Mouse (Mus musculus) stomach, postnatal 0 days (tissue): Measurements from ENCODE around the gene Necab3. TPM values are rescaled to one million over a fixed set of nuclear protein-coding genes. Genes with fewer than 3 reads are reported as not detected.
A peak's percentile ranks its signal among the peaks of the same experiment; 100 is the strongest.

Experiments
- ATAC-seq: fragments of 200-750 bp; cut with Nextera tagmentation; 2 replicates; pipeline ENCODE4 v1.8.0; 2017; ENCODE audit not compliant: low FRiP score, low TSS enrichment
- DNase-seq: peaks from one replicate; pipeline ENCODE4 v3.0.0-alpha.2; 2016; ENCODE audit warnings: low spot score
- H3K27ac ChIP-seq: fragments of 300-500 bp; sonication (generic); replicated peaks from 2 replicates; pipeline ENCODE4 v1.5.1; 2014; ENCODE audit warnings: mild to moderate bottlenecking, control low read depth
- H3K27me3 ChIP-seq: fragments of 300-500 bp; sonication (generic); 2 replicates; pipeline ENCODE4 v1.6.1; 2014; ENCODE audit warnings: low read length; ENCODE audit not compliant: control insufficient read depth, insufficient read depth
- H3K36me3 ChIP-seq: fragments of 300-500 bp; sonication (generic); 2 replicates; pipeline ENCODE4 v1.6.1; 2014; ENCODE audit warnings: low read length, mixed read lengths; ENCODE audit not compliant: control insufficient read depth, insufficient read depth
- H3K4me1 ChIP-seq: fragments of 300-500 bp; sonication (generic); replicated peaks from 2 replicates; pipeline ENCODE4 v1.6.1; 2014; ENCODE audit warnings: antibody characterized with exemption; ENCODE audit not compliant: control insufficient read depth, insufficient read depth
- H3K4me2 ChIP-seq: fragments of 300-500 bp; sonication (generic); replicated peaks from 2 replicates; pipeline ENCODE4 v1.6.1; 2014; ENCODE audit warnings: low read depth, mild to moderate bottlenecking, control low read depth, moderate library complexity
- H3K4me3 ChIP-seq: fragments of 300-500 bp; sonication (generic); 2 replicates; pipeline ENCODE4 v1.5.1; 2014; ENCODE audit warnings: low read depth, low read length, control low read depth
- H3K9ac ChIP-seq: fragments of 300-500 bp; sonication (generic); 2 replicates; pipeline ENCODE4 v1.6.1; 2014; ENCODE audit warnings: mild to moderate bottlenecking, low read length, control low read depth, mixed read lengths
- H3K9me3 ChIP-seq: fragments of 300-500 bp; sonication (generic); 2 replicates; pipeline ENCODE4 v1.6.1; 2016; ENCODE audit warnings: low read length; ENCODE audit not compliant: control insufficient read depth
- CTCF ChIP-seq: IDR thresholded peaks from 2 replicates; pipeline ENCODE4 v1.5.1; 2016; ENCODE audit warnings: antibody characterized with exemption, low read depth, mild to moderate bottlenecking, moderate library complexity
- EP300 ChIP-seq: optimal IDR thresholded peaks from 2 replicates; pipeline ENCODE3; 2016; ENCODE audit warnings: antibody characterized with exemption
- WGBS: fragments of 180-500 bp; shearing (Covaris S2); extraction: QIAGEN DNeasy Blood & Tissue Kit; methylation state at CpG from one replicate; pipeline ENCODE4 v1.1.7; 2014; 5-methylcytosine and 5-hydroxymethylcytosine counted together
- polyA plus RNA-seq: library from polyadenylated mRNA; unstranded; fragments of >200 nt; fragmentation: Nextera tagmentation; extraction: Ambion mirVana; gene quantifications from 2 replicates; pipeline ENCODE4 v1.2.1, GENCODE M21; 2015

Gene Necab3
- polyA plus RNA-seq, 1 experiment from 2014 or later: 0.70 TPM

DNA sequence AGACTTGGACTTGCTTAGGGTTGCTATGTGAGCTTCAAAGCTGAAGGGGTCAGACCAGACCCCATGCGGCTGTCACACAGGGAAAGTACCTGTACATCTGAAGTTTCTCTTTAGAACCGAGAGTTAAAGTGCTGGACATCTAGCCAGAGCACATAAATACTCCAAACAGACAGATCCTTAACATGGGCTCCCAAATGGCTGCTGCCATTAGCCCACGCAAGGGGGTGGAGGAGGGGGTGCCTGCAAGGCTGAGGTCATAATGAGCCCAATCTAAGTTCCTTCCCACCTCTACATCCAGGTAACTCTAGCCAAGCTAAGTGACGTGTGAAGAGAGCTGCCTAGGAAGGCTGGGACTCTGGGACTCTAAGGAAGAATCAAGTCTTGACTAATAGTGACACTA, 7.2 kb downstream of the Necab3 start, which contains the start of gene Actl10:
TSS of gene Actl10 (plus strand) at position 301 of the 400 bp plus-strand sequence.
- H3K27ac ChIP-seq: no peak within 1 kb of the TSS

DNA sequence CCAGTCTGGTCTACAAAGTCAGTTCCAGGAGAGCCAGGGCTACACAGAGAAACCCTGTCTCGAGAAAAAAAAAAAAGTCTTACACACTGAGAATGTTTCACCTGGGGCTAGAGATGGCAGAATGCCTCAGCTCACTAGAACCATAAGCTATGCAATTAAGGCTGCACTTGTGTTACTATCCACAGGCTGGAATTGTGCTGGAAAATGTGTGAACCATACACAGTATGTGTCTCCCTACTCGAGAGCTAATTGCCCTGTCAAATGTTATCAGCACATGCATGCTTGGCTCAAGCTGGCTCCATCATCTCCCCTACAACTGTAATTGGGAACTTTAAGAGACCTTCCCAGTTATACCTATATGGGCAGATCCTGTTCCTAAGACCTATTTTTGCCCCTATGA, 7.8 kb downstream of the Necab3 start:
- H3K4me3 ChIP-seq: no peak overlapping the region
- no peak for TF ChIP-seq CTCF
- no peak for TF ChIP-seq EP300
- ATAC-seq (no peak), DNase-seq (no peak)
- H3K4me1 ChIP-seq: peaks cover 10% of the 10 kb centered on the region; the same call in 1 of the 2 replicates
- no peak overlapping the region for H3K4me2 ChIP-seq
- H3K9ac ChIP-seq: no peak overlapping the region
- H3K27ac ChIP-seq: no peak overlapping the region
- WGBS: 86% methylated on average over 2 of the region's 2 CpGs
- H3K36me3 ChIP-seq: no peaks in the 10 kb centered on the region
- no peaks in the 10 kb centered on the region for H3K9me3 ChIP-seq
- H3K27me3 ChIP-seq: no peaks in the 10 kb centered on the region

More for the DNA sequence above, 7.2 kb downstream of the Necab3 start, which contains the start of gene Actl10:
- H3K4me2 ChIP-seq: peak within 1 kb of the TSS; percentile 47
- ATAC-seq (no peak), DNase-seq (no peak)
- H3K9me3 ChIP-seq: no peaks in the 10 kb centered on the region
- 84% methylated on average over 4 of the region's 4 CpGs for WGBS
- TF ChIP-seq CTCF (no peak), EP300 (no peak)
- H3K27me3 ChIP-seq: no peaks in the 10 kb centered on the region
- H3K9ac ChIP-seq: 0 out of 2 replicates have a peak within 1 kb of the TSS, but pooled peaks have one; percentile 23
- H3K4me1 ChIP-seq: peaks cover 10% of the 10 kb centered on the region; the same call in 1 of the 2 replicates
- H3K4me3 ChIP-seq: peak within 1 kb of the TSS; percentile 12; the same call in 1 of the 2 replicates
- no peaks in the 10 kb centered on the region for H3K36me3 ChIP-seq

GRCm38 (mm10) chr2:154549886-154550189, 8.9 kb downstream of the Necab3 start:
- no peak overlapping the region for H3K9ac ChIP-seq
- peak overlapping the region; percentile 76 for H3K4me2 ChIP-seq
- H3K36me3 ChIP-seq: no peaks in the 10 kb centered on the region
- H3K9me3 ChIP-seq: no peaks in the 10 kb centered on the region
- DNase-seq (no peak), ATAC-seq (no peak)
- TF ChIP-seq CTCF (no peak; the same call in 1 of the 2 replicates), EP300 (no peak)
- H3K27ac ChIP-seq: no peak overlapping the region
- WGBS: 19% methylated on average over 20 of the region's 20 CpGs
- peaks cover 10% of the 10 kb centered on the region; the same call in 1 of the 2 replicates for H3K4me1 ChIP-seq
- H3K4me3 ChIP-seq: peak overlapping the region; percentile 37
- no peaks in the 10 kb centered on the region for H3K27me3 ChIP-seq

DNA sequence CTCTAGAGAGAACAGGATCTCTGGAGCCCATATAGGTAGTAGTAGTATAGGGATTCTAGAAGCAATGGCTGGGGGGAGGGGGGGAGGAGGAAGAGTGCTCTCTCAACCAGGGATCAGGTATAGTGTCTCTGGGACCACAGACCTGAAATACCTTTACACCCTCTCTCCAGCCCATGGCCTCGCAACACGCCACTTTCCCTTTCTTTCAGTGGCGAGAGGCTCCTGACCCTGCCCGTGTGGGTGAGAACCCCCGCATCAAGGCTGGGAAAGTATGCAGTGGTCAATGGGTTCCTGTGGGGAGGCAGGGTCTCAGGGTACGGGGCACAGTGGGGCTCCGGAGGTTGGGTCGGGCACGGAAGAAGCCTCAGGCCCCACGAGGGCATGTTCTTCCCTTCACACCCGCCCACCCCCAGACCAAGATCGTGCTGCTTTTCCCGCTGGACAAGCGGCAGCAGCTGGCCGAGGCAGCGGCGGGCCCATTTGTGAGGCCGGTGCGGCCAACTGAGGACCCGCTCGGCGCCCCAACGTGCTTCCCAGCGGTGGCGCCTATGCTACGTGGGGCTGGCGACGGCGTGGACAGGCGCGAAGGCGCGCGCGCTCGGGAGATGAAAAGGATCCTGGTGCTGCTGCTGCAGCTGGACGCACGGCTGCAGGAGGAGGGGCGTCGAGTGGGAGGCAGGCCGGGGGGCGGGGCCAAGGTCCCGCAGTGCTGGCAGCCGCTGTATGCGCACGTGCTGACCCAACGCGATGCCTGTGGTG, 9.4 kb downstream of the Necab3 start:
- peak overlapping the region; percentile 76 for H3K4me2 ChIP-seq
- H3K36me3 ChIP-seq: no peaks in the 10 kb centered on the region
- WGBS: 5% methylated on average over 45 of the region's 48 CpGs
- peak overlapping the region; percentile 37 for H3K4me3 ChIP-seq
- H3K4me1 ChIP-seq: peaks cover 10% of the 10 kb centered on the region; the same call in 1 of the 2 replicates
- H3K9me3 ChIP-seq: no peaks in the 10 kb centered on the region
- H3K27ac ChIP-seq: no peak overlapping the region
- DNase-seq (peak; percentile 81), ATAC-seq (peak; percentile 58)
- TF ChIP-seq EP300: no peak
- TF ChIP-seq CTCF: no peak
- no peaks in the 10 kb centered on the region for H3K27me3 ChIP-seq
- H3K9ac ChIP-seq: peak overlapping the region; percentile 50

DNA sequence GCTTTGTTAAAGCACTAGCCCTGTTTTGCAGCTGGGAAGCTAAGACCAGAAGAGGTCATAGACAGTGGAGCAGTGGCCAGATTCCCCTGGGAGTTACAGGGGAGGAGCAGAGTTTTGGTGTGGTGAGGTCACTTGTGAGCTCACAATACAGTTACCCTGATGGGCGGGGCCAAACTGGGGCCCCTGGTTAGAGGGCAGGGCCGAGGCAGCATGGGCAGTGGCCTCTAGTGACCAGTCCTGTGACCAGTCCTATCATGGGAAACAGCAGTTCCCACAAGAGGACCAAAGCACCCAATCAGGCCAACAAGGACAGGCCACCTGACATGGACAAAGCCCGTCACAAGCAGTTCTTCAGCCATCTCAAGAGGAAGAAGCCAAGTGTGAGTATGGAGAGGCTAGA, 10.0 kb downstream of the Necab3 start:
- no peak overlapping the region for H3K4me2 ChIP-seq
- no peaks in the 10 kb centered on the region for H3K9me3 ChIP-seq
- no peaks in the 10 kb centered on the region for H3K36me3 ChIP-seq
- no peak overlapping the region for H3K4me3 ChIP-seq
- peaks cover 10% of the 10 kb centered on the region; the same call in 1 of the 2 replicates for H3K4me1 ChIP-seq
- no peak overlapping the region for H3K9ac ChIP-seq
- no peak for DNase-seq
- no peak for TF ChIP-seq CTCF
- no peak for TF ChIP-seq EP300
- 74% methylated on average over 3 of the region's 3 CpGs for WGBS
- peak; percentile 31; the same call in 1 of the 2 replicates for ATAC-seq
- no peak overlapping the region for H3K27ac ChIP-seq
- H3K27me3 ChIP-seq: no peaks in the 10 kb centered on the region

DNA sequence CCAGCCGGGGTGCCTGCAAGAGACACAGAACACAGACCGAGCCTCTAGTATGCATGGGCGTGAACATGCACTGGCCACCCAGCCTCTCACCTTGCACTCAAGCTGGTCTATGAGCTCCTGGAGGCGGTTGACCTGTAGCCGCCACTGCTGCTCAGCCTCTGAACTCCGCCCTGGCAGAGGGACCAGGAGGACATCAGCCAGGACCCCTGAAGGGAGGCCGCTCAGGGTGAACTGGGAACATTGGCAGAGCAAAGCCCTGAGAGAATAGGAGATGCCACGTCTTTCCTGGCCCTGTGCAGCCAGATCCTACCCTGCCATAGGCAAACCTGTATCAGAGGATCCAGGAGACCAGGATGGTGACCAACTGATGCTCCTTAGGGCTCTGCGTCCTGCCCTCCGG, 12.0 kb downstream of the Necab3 start, which contains the start of gene 1700003F12Rik:
TSS of gene 1700003F12Rik (plus strand) at position 375 of the 400 bp plus-strand sequence.
- Histone ChIP-seq H3K36me3 (no peaks in the 10 kb centered on the region), H3K4me3 (no peak within 1 kb of the TSS), H3K27me3 (no peaks in the 10 kb centered on the region), H3K27ac (no peak within 1 kb of the TSS), H3K9me3 (no peaks in the 10 kb centered on the region), H3K9ac (no peak within 1 kb of the TSS), H3K4me2 (no peak within 1 kb of the TSS), H3K4me1 (0 out of 2 replicates have a peak, but pooled peaks cover 5% of the 10 kb centered on the region)
- ATAC-seq (no peak), DNase-seq (no peak)
- no peak for TF ChIP-seq CTCF
- TF ChIP-seq EP300: no peak
- WGBS: 94% methylated on average over 10 of the region's 10 CpGs
